Mouse (Mus musculus) T-helper 17 cell (primary cell): ENCODE measurements around the gene Upk3bl.

Source experiments
- in situ Hi-C, 2 experiments: fragments of 300-600 bp; cut with MboI, MseI; formaldehyde crosslinking; loops; 1 replicate in 1 of 2; 2 replicates in 1 of 2; pipeline ENCODE4 v1.15.1; 2025; ENCODE audit warnings: high pct_unique_total_duplicates in 2 of 2

The Upk3bl gene

DNA sequence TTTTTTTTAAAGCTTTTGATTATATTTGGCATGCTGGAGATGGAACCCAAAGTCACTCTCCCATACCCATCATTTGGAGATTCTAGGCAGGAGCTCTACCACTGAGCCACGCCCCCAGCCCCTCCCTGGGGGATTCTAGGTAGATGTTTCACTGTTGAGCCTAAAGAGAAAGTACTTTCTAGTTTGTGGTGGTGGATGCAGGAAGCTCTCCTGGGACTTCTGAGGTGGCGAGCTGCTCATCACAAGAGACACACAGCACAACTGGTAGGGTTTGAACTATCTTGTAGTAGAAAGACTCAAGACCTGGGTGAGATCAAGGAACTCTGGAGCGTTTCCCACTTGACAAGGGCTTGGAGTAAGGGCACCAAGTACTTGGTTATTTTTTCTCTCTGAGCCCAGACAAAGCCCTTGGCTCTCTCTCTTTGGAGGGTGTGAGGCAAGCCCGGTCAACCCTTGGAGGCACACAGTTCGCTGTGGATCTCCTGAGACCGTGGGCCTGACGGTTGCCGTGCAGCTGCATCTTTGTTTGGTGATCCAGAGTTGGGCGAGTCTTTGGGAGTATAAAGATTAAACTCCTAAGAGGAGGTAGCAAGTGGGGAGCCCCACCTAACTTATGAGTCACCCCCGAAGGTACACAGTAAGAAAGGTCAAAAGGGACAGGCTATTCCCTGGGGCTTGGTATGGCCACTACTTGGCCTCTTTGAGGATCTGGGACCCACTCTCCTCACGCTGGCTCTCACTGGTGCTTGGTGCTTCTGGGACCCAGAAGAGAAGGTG lies at the start of gene Upk3bl:
Upk3bl (plus strand) TSS at position 192 of the 777 bp plus-strand sequence.
- in situ Hi-C loops: no loop called here

DNA sequence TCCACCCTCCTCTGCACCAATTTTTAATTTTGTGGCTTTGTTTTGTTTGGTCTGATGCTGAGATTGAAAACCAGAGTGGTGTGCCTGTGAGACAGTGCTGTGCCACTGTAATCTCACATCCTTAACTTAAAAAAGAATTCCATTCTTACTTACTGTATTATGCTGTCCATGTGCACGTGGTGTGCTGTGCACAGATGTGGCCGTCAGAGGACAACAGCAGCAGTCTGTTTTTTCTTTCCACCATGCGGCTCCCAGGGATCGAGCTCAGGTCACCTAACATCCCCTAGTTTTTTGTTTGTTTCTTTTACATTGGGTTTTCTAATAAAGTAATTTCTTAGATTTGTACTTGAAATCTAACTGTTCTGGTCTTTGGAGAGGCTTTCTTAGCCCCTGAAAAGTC lies 49.8 kb upstream of the Upk3bl start:
- in situ Hi-C loops: no loop called here

DNA sequence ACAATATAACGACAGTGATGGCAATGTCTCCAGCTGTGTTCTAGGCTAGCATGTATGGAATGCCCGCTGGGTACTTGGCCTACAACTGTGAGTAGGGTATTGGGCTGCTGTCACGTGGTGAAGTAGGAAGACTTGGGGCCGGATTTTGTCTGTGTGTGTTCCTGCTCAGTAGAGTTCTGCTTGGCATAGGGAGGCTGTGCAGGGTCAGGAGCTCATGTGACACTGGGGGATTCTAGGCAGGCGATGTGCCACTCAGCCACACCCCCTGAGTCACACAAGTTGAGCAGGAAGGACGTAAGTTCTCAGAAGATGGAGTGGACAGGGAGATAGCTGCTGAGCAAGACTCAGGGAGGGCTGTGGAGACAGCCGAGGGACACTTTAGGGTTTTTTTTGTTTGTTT lies 46.5 kb upstream of the Upk3bl start:
- in situ Hi-C loops: no loop called here

DNA sequence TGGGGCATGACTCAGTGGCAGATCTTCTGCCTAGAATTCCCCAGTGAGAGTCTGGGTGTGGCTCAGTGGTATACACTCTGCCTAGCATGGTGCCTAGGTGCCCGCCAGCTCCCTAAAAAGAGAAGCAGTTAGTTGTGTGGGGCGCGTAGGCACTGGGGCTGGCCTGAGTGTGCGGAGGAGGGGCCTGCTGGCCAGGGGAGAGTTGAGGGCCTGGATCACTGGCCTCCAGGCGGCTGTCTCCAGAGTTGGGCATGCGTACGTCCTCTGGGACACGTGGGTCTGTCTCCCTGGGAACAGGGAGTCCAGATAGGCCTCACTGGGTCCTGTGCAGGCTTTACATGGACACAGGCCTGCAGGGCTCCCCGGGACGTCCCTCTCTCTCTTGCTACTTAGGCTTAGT lies 39.4 kb upstream of the Upk3bl start:
- in situ Hi-C loops: no loop called here

DNA sequence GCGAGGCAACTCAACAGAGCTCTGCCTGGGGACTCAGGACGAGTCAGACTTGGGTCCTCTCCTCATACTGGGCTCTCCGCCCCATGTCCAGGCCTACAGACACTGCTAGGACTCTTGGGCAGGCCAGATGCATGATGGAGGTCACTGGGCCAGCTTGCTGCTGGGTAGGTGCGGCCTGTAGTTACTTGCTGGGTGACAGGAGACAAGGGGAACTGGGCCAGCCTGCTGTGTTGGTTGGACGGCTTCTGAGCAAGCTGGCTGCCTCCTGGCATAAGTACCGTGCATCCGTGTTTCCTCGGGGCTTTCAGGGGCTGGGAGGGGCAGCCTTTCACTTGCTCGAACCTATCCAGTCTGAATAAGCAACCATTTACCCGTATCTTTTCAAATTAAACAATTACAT lies 38.7 kb upstream of the Upk3bl start:
- in situ Hi-C loops: no loop called here

DNA sequence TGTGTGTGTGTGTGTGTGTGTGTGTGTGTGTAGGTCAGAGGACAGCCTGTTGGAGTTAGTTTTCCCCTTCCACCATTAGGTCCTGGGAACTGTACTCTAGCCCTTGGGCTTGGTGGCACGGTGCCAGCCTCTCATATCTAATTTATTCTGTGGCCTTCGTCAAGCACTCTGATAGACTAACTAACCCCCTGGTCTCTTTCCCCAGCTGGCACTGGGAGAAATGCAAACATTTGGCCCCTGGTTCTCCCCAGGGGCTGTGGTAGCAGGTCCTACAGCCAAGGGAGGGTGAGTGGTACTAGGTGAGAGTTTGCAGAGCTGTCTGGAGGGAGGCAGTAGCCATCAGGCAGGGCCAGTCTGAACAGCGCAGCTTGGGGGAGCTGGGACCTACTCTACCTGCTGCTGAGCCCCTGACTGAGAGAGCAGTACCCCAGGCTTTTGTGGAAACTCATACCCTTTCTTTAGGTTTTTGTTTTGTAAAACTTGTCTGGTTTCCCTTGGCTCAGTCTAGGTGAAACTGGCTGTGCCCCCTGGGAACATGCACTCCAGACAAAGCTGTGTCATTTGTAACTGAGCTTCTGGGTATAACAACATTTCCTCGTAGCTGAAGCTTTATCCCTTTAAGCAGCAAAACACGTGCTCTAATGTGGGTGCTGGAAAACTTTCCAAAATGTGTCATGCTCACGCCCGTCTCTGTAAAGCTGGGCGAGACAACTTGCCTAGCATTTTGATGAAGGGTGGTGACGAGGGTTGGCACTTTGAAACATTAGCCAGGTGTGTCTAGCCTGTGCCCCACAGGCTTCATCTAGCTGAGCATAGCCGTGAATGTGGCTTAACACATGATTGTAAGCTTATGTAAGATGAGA lies 38.0 kb upstream of the Upk3bl start:
- in situ Hi-C loops: no loop called here

DNA sequence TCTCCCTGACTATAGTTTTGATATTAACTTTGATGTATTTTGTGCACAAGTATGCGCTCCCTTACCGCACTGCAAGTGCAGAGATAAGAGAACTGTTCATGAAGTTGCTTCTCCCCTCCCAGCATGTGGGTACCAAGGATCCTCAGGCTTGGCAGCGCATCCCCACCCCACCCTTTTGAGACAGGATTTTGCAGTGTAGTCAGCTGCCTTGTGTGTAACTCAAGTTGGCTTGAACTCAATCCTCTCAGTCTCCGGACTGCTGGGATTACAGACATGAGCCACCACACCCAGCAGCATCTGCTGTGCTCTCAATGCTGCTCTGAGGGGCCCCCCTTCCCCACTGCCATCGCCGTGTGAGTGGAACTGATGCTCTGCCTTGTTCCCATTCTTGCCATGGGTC lies 37.0 kb upstream of the Upk3bl start:
- in situ Hi-C loops: no loop called here

DNA sequence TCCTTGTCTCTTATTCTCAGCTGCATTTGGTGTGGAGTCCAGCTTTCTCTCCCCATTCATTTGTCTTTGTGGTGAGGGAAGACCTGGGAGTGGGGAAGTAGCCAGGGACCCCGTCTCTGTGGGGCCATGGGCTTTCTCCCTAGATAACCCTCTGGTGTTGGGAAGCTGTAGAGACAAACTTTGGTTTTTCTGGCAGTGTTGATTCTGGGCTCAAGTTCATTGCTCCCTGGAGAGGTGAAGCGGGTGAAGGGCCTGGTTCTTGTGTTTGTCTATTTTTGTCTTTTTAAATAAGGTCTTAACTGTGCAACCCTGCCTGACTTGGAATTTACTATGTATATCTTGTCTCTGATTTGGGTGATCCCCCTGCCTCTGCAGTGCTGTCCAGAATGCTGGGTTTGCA lies 35.6 kb upstream of the Upk3bl start:
- in situ Hi-C loops: no loop called here

DNA sequence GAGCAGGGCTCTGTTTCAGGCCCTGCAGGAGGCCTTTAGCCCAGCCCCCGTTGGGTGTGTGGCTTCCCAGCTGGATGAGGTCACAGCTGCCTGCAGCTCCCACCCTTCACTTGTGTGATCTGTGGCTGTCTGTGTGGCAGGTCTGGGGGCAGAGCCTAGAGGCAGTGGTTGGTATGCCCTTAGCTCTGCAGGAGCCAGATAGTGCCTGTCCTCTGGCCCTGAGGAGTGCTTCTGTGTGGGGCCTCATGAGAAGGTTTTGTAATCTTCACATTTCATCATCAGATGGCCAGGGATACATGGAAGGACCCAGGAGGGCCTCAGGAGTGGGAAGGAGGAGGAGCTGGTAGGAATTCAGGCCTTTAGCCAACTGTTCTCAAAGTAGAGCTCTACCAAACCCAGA lies 34.4 kb upstream of the Upk3bl start:
- in situ Hi-C loops: no loop called here

DNA sequence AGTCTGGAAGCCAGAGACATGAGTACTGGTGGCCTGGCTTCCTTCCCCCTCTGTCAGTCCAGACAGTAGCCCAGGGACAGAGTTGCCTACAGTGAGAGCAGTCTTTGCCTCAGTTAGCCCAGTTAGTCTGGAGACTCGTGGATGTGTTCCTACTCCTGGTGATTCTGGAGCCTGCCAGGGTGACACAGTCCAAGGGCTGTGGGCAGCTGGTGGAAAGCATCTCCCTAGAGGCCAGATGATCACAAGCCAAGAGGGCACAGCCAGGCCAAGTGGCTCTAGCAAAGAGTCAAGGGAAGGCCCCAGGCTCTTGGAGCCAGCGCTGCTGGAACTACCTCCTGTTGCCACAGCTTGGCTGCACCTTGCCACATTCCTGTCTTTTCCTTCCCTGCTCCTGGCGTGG lies 28.6 kb upstream of the Upk3bl start:
- in situ Hi-C loops: no loop called here

DNA sequence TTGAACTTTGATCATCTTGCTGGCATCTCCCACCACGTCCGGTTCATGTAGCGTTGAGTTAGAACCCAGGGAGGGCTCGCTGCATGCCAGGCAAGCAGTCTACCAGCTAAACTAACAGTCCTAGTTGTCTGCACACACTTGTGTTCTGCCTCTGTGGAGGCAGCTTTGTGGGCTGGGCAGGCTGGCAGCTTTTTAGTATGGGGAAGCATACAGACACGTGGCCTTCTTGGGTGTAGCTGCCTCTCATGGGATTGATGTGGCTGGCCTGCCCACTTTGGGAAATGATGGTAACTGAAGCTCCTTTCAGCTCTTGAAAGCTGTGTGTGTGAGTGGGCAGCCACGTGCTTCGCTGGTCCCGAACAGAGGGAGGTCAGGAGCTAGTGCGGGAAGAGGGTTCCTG lies 27.4 kb upstream of the Upk3bl start:
- in situ Hi-C loops: no loop called here

DNA sequence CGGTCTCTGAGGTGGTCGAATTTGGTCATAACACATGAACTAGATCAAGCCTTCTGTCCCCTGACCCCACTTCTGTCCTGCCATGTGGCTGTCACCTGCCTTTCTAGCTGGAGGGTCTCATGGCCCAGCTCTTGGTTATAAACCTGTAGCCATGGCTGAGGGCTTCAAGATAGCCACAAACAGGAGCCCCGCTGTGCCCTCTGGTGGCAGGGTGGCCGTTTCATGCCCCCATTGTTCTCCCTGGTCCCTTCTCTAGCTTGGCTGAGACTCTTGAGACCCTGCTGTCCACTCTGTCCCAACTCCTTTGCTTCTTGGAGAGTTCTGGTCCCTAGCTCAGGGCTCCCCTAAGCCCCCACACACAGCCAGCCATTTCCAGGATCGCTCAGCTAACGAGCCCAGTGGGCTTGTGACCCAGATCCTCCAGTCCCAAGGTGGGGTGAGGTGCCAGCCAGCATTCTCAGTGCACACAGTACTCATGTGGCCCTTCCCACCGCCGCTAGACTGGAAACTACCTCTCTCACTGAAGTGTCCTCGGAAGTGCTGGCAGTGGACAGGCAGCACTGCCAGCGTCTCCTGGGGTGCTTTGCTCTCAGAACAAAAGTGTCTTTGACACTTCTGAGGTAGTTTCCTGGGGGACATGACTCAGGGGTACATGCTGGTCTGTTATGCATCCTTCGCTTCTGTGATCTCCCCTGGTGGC lies 26.5 kb upstream of the Upk3bl start:
- in situ Hi-C loops: no loop called here

DNA sequence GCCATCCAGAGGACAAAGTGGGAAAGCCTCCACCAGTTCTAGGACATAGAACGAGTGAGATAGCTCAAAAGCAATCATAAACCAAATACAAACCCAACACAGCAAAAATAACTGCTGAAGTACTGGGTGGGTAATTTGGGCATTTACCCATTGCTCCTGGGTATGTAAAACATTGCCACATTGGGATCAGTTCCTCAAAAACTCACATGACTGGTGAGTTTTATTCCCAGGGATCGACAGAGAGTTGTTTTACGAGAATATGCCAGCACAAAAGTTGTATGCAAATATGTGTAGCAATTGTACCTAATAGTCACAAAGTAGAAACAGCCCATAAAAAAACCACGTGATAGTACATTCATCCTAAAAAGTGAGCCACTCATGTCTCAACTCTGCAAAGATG lies 19.4 kb upstream of the Upk3bl start:
- in situ Hi-C loops: no loop called here

DNA sequence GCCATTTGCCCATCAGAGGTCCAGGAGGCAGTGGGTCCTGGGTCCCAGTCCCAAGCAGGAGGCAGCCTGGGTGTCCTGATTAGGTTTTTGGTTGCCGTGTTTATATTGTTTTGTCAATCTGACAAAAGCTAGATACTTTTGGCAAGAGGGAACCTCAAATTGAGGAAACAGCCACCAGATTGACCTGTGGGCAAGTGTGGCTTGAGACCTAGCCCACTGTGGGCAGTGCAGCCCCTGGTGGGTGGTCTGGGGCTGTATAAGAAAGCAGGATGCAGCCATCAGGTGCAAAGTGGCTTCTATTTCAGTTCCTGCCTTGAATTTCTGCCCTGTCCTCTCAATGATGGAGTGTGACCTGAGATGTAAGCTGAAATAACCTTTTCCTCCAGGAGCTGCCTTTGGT lies 19.0 kb upstream of the Upk3bl start:
- in situ Hi-C loops: no loop called here

DNA sequence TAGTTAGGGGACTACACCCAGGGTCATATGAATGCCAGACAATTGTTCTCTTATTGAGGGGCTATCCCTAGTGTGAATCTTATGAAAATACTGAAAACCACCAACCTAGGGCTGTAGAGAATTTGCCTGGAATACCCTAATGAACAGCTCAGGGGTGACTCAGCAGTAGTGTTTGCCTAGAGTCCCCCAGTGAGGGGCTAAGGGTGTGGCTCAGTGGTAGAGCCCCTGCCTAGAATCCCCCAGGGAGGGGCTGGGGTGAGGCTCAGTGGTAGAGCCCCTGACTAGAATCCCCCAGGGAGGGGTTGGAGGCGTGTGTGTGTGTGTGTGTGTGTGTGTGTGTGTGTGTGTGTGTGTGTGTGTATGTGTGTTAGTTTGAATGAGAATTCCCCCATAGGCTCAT lies 17.6 kb upstream of the Upk3bl start:
- in situ Hi-C loops: no loop called here

DNA sequence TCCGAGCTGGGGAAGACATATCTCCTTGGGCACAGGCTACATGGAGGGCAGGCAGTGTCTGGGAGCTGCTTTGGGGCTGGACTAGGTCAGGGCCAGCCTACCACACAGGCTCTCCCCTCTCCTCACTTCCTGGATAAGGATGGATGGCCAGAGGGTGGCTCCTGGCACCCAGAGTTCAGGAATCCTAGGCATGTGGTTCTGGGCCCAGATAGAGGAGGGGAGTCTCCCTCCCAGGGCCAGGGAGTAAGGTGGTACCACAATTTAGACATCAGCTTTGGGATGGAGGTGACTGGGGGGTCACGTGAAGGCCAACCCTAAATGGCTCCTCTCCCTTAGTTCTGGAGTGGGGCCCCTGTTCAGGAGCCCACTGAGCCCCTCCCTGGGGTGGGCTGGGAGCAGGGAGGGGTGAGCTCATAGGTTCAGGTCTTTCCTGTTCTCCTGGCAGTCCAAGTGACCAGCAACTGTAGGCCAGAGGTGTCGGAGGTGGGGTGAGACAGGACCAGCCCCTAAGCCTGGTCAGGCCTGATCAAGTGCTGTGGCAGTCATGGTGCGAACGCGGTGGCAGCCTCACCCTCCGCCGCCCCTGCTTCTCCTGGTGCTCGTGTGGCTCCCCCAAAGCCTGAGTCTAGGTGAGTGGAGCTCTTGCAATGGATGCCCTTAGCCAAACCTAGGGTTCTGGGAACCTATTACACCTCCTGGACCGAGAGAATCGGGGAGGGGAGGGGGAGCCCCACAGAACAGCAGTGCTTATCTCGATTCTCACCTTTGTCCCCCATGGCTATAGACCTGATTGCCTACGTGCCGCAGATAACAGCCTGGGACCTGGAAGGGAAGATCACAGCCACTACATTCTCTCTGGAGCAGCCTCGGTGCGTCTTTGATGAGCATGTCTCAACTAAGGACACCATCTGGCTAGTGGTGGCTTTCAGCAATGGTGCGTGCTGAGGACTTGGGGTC lies 15.8 kb upstream of the Upk3bl start, which contains the start of gene Upk3b:
Upk3b (plus strand) TSS at position 239 of the 957 bp plus-strand sequence.
- in situ Hi-C loops: no loop called here

DNA sequence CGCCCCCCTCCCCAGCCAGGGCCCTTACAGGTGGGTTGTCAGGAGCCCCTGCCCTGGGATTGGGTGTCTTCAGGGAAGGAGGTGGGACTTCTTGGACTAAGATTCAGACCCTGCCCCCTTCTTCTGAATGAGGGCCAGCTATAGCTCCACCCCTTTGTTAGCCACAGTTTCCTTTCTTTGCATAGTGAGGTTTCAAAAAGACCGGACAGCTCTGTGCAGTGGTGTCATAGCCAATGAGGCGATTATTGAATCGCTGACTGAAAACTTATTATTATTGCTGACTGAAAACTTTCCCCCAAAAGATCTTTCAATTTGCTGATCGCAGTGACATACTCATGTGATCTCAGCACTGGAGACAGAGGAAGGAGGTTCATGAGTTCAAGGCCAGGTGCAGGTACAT lies 14.1 kb upstream of the Upk3bl start:
- in situ Hi-C loops: no loop called here

DNA sequence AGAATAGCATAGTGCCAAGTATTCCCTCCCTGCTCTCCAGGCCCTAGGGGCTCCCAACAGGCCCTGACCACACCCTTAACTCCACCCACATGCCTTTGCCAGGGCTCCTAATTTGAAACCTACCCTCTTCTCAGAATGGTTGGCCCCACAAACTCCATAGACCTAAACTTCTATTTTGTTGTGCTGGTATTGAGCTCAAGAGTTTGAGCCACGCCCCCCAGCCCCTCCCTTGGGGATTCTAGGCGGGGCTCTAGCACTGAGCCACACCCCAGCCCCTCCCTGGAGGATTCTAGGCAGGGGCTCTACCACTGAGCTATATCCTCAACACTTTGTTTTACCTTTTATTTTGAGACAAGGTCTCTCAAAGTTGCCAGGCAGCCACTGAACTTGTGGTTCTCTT lies 13.0 kb upstream of the Upk3bl start:
- in situ Hi-C loops: no loop called here

DNA sequence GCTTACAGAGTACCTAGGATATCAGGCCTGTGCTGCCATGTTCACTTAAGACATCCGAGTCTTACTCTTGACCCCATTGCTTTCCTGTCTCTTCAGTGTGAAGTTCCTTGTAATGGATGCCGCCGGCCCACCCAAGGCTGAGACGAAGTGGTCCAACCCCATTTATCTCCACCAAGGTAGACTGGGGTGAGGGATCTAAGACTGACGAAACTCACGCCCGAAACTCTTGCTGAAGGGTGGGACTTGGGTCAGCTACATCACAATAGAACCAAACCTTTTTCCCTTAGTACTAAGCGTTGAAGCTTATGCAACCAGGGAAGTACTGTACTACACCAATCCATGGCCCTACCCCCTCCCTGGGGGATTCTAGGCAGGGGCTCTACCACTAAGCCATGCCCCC lies 12.6 kb upstream of the Upk3bl start:
- in situ Hi-C loops: no loop called here

DNA sequence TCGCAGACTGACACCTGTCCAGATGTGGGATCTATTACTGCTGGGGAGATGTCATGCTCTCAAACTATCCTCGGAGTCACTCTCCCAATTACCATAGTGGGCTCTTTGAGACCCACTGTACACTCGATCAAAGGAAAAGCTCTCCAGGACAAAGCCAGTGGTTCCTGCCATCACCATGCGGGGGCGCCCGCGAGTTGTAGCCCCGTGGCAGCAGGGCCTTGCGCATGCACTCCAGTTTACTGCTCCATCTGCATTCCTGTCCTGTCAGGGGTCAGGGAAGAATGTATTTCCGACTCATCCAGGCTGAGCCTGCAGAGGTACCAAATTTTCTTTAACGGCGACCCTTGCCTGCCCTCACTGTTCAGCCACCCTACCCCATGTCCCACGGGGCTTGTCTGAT lies 9.4 kb upstream of the Upk3bl start:
- in situ Hi-C loops: no loop called here

DNA sequence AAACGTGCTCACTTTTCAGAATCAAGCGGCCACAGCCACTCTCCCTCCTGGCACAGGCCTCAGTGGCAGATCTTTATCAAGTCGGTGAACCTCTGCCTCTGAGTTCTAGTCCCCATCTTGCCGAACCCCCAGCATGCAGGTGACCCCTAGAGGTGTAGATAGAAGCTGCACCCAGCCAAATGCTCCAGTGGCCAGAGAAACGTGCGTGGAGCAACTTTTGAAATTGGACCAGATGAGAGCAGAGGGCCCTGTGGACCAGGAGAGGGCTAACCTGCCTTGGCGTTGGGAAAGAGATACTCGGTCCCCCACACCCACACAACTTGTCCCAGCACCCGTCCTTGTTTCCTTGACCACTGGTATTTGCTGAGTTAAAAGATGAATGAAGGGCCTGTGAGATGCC lies 8.9 kb upstream of the Upk3bl start:
- in situ Hi-C loops: no loop called here
